Comparison of ENCODE assay signal across 8 mouse cellular contexts in the genomic region with DNA sequence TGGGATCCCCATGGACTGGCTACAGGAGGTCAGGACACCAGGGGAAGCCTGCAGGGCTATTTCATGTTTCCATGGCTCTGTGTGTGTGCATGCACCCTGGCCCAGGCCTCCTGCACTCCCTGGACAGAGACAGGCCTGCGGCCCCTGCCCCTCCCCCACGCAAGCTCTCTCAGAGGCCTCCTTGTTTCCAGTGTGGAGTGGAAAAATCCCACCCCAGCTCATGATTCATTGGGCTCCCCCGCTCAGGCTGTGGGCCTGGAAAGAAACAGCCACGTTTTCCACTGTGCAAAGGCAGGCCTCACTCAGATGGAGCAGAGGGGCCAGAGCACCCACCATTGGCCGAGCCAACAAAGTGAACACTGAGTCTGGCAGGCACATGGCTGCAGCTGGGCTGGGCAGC. TPM values are rescaled to one million over a fixed set of nuclear protein-coding genes. Genes with fewer than 3 reads are reported as not detected.
DNase-seq lines count a peak whose midpoint lies in the region; ATAC-seq and TF ChIP-seq lines count a peak whose summit lies in the region.
"Had no signal": no experiment of that assay in that cellular context is flagged by ENCODE, and none has a peak within 500 bp of the region (broad histone marks: within the 10 kb centered on the region; RNA-seq: fewer than 3 reads in every experiment).

No protein-coding gene starts in this region.

- no peak overlapping the region for H3K27ac ChIP-seq in forebrain, embryonic 15.5 days (replicated peaks)
- peak overlapping the region; percentile 49; the same call in 1 of the 2 replicates for H3K27ac ChIP-seq in kidney, embryonic 15.5 days
- peak overlapping the region; percentile 73 for H3K27ac ChIP-seq in midbrain, embryonic 10.5 days (replicated peaks)
- H3K27ac ChIP-seq in stomach, embryonic 16.5 days (ENCODE audit: low read length) = peak overlapping the region; percentile 66
- no peak overlapping the region for H3K27ac ChIP-seq in liver, postnatal 0 days (ENCODE audit: low read depth)

- 55% methylated on average over 5 of the region's 5 CpGs for WGBS in forebrain, embryonic 15.5 days
- 38% methylated on average over 5 of the region's 5 CpGs for WGBS in kidney, embryonic 15.5 days
- 80% methylated on average over 5 of the region's 5 CpGs for WGBS in midbrain, embryonic 10.5 days
- 44% methylated on average over 5 of the region's 5 CpGs for WGBS in stomach, embryonic 16.5 days
- 69% methylated on average over 5 of the region's 5 CpGs for WGBS in liver, postnatal 0 days (ENCODE audit: insufficient replicate concordance)

- TF ChIP-seq CTCF in liver, postnatal 0 days (IDR thresholded peaks at IDR 0.05; ENCODE audit: low read depth) = no peak

- H3K4me2 ChIP-seq in forebrain, embryonic 15.5 days (replicated peaks) = no peak overlapping the region
- H3K4me2 ChIP-seq in kidney, embryonic 15.5 days = no peak overlapping the region
- H3K4me2 ChIP-seq in stomach, embryonic 16.5 days (ENCODE audit: low read depth, low read length) = no peak overlapping the region
- H3K4me2 ChIP-seq in liver, postnatal 0 days (ENCODE audit: low read depth, low read length) = no peak overlapping the region

- no peaks in the 10 kb centered on the region for H3K36me3 ChIP-seq in forebrain, embryonic 15.5 days
- peaks cover 15% of the 10 kb centered on the region for H3K36me3 ChIP-seq in kidney, embryonic 15.5 days
- peaks cover 11% of the 10 kb centered on the region for H3K36me3 ChIP-seq in midbrain, embryonic 10.5 days
- H3K36me3 ChIP-seq in stomach, embryonic 16.5 days (ENCODE audit: control insufficient read depth, insufficient read depth, low read length) = peaks cover 5% of the 10 kb centered on the region; the same call in 1 of the 2 replicates
- H3K36me3 ChIP-seq in liver, postnatal 0 days (replicated peaks; ENCODE audit: insufficient read depth, low read length) = no peaks in the 10 kb centered on the region

- H3K4me1 ChIP-seq in forebrain, embryonic 15.5 days = peaks cover 37% of the 10 kb centered on the region
- peaks cover 74% of the 10 kb centered on the region for H3K4me1 ChIP-seq in kidney, embryonic 15.5 days
- peaks cover 30% of the 10 kb centered on the region for H3K4me1 ChIP-seq in midbrain, embryonic 10.5 days
- peaks cover 59% of the 10 kb centered on the region for H3K4me1 ChIP-seq in stomach, embryonic 16.5 days (ENCODE audit: control insufficient read depth, insufficient read depth, low read length)
- peaks cover 9% of the 10 kb centered on the region for H3K4me1 ChIP-seq in liver, postnatal 0 days (ENCODE audit: insufficient read depth)

- TF ChIP-seq EP300 in liver, postnatal 0 days (IDR thresholded peaks at IDR 0.05; ENCODE audit: low read depth) = no peak

- no peak overlapping the region for H3K9ac ChIP-seq in forebrain, embryonic 15.5 days (replicated peaks)
- no peak overlapping the region for H3K9ac ChIP-seq in kidney, embryonic 15.5 days
- H3K9ac ChIP-seq in stomach, embryonic 16.5 days (ENCODE audit: low read length) = peak overlapping the region; percentile 36
- no peak overlapping the region for H3K9ac ChIP-seq in liver, postnatal 0 days (replicated peaks)

- no peaks in the 10 kb centered on the region for H3K9me3 ChIP-seq in forebrain, embryonic 15.5 days
- H3K9me3 ChIP-seq in kidney, embryonic 15.5 days (replicated peaks) = no peaks in the 10 kb centered on the region
- no peaks in the 10 kb centered on the region for H3K9me3 ChIP-seq in midbrain, embryonic 10.5 days (replicated peaks)
- H3K9me3 ChIP-seq in stomach, embryonic 16.5 days (replicated peaks; ENCODE audit: control insufficient read depth, low read length) = no peaks in the 10 kb centered on the region
- no peaks in the 10 kb centered on the region for H3K9me3 ChIP-seq in liver, postnatal 0 days (ENCODE audit: low read length)

- ATAC-seq in forebrain, embryonic 15.5 days (replicated peaks) = peak; percentile 17; the same call in 1 of the 2 replicates
- peak; percentile 40 for ATAC-seq in kidney, embryonic 15.5 days (replicated peaks; ENCODE audit: low FRiP score)
- peak; percentile 34; the same call in 1 of the 2 replicates for ATAC-seq in stomach, embryonic 16.5 days (ENCODE audit: insufficient read depth, low FRiP score)
- no peak for ATAC-seq in liver, postnatal 0 days

- H3K27me3 ChIP-seq in forebrain, embryonic 15.5 days = no peaks in the 10 kb centered on the region
- H3K27me3 ChIP-seq in kidney, embryonic 15.5 days = no peaks in the 10 kb centered on the region
- no peaks in the 10 kb centered on the region for H3K27me3 ChIP-seq in midbrain, embryonic 10.5 days (ENCODE audit: low read depth, poor library complexity, severe bottlenecking)
- no peaks in the 10 kb centered on the region for H3K27me3 ChIP-seq in stomach, embryonic 16.5 days (ENCODE audit: control insufficient read depth, insufficient read depth, low read length)
- H3K27me3 ChIP-seq in liver, postnatal 0 days (ENCODE audit: insufficient read depth, low read length) = no peaks in the 10 kb centered on the region

- DNase-seq in lung, postnatal 10 days = peak; percentile 68
- no peak for DNase-seq in lung, postnatal 25 days (ENCODE audit: low spot score)
- DNase-seq in midbrain, embryonic 10.5 days (ENCODE audit: low spot score) = peak; percentile 20
- no peak for DNase-seq in liver, postnatal 0 days

- H3K4me3 ChIP-seq in forebrain, embryonic 15.5 days = no peak overlapping the region
- H3K4me3 ChIP-seq in kidney, embryonic 15.5 days (replicated peaks) = no peak overlapping the region
- H3K4me3 ChIP-seq in midbrain, embryonic 10.5 days = no peak overlapping the region
- no peak overlapping the region for H3K4me3 ChIP-seq in stomach, embryonic 16.5 days (replicated peaks; ENCODE audit: low read length)
- no peak overlapping the region for H3K4me3 ChIP-seq in liver, postnatal 0 days (ENCODE audit: low read depth, low read length)
- H3K4me3 ChIP-seq: myocyte had no signal

RNA-seq across cellular contexts. Expression of a gene that starts 15.1 kb away (rescaled TPM):
- 1.3 and 1.4 TPM in 2 replicates for polyA plus RNA-seq in forebrain, embryonic 15.5 days (2015; fragmentation: Nextera tagmentation; extraction: Ambion mirVana)
- polyA plus RNA-seq in kidney, embryonic 15.5 days (2015; fragmentation: Nextera tagmentation; extraction: Ambion mirVana) = 7.3 and 9.4 TPM in 2 replicates
- polyA plus RNA-seq in midbrain, embryonic 10.5 days (2016; fragmentation: Nextera tagmentation; extraction: Ambion mirVana) = 2.9 and 3.3 TPM in 2 replicates
- polyA plus RNA-seq in stomach, embryonic 16.5 days (2015; fragmentation: Nextera tagmentation; extraction: Ambion mirVana) = 13.3 and 15.0 TPM in 2 replicates
- polyA plus RNA-seq in liver, postnatal 0 days (2015; fragmentation: Nextera tagmentation; extraction: Ambion mirVana) = 2.1 and 2.8 TPM in 2 replicates

RNA-seq across cellular contexts. Expression of a gene that starts 57.0 kb away (rescaled TPM):
- not detected in 2 replicates for polyA plus RNA-seq in forebrain, embryonic 15.5 days (2015; fragmentation: Nextera tagmentation; extraction: Ambion mirVana)
- 100.0 and 109 TPM in 2 replicates for polyA plus RNA-seq in kidney, embryonic 15.5 days (2015; fragmentation: Nextera tagmentation; extraction: Ambion mirVana)
- not detected in 2 replicates for polyA plus RNA-seq in midbrain, embryonic 10.5 days (2016; fragmentation: Nextera tagmentation; extraction: Ambion mirVana)
- polyA plus RNA-seq in stomach, embryonic 16.5 days (2015; fragmentation: Nextera tagmentation; extraction: Ambion mirVana) = 27.3 and 27.4 TPM in 2 replicates
- polyA plus RNA-seq in liver, postnatal 0 days (2015; fragmentation: Nextera tagmentation; extraction: Ambion mirVana) = 0.40 and 0.59 TPM in 2 replicates
- polyA plus RNA-seq: myocyte had no signal

Comparison
In these comparisons a context has a peak if more than half of its experiments do, and no peak if none do; other contexts are left out.
1. DNase-seq: peak in lung, postnatal 10 days (single experiment) and midbrain, embryonic 10.5 days (single experiment); none in lung, postnatal 25 days (single experiment) and liver, postnatal 0 days (single experiment).
2. H3K27ac ChIP-seq: peak in kidney, embryonic 15.5 days (single experiment), midbrain, embryonic 10.5 days (single experiment) and stomach, embryonic 16.5 days (single experiment); none in forebrain, embryonic 15.5 days (single experiment) and liver, postnatal 0 days (single experiment).
3. RNA of a gene that starts 57.0 kb away (polyA plus RNA-seq): 100.0 to 109 TPM in kidney, embryonic 15.5 days and 27.3 to 27.4 TPM in stomach, embryonic 16.5 days; 0.40 to 0.59 TPM in liver, postnatal 0 days, not detected in forebrain, embryonic 15.5 days and not detected in midbrain, embryonic 10.5 days; every median in the first group is over 10 times any median in the second.